Mouse (Mus musculus) layer of hippocampus, adult 8-10 months (tissue): ENCODE results near the gene Mllt6. TPM values are rescaled to one million over a fixed set of nuclear protein-coding genes. Genes with fewer than 3 reads are reported as not detected.
"Not testable (repeated sequence)": the region's sequence is repeated elsewhere in the genome, so short reads cannot be mapped to it uniquely, and the experiment has no call there.

Source experiments
- DNase-seq, 2 experiments: peaks; one replicate each; pipeline ENCODE4 v3.0.0; 2022; ENCODE audit warnings: low spot score in 2 of 2
- total RNA-seq, 4 experiments: library from RNA; stranded (reverse); gene quantifications; 2 replicates each; pipeline ENCODE4 v1.2.4; 2022

The Mllt6 gene
- total RNA-seq, 4 experiments from 2014 or later: 110 to 149 (median 126) TPM

DNA sequence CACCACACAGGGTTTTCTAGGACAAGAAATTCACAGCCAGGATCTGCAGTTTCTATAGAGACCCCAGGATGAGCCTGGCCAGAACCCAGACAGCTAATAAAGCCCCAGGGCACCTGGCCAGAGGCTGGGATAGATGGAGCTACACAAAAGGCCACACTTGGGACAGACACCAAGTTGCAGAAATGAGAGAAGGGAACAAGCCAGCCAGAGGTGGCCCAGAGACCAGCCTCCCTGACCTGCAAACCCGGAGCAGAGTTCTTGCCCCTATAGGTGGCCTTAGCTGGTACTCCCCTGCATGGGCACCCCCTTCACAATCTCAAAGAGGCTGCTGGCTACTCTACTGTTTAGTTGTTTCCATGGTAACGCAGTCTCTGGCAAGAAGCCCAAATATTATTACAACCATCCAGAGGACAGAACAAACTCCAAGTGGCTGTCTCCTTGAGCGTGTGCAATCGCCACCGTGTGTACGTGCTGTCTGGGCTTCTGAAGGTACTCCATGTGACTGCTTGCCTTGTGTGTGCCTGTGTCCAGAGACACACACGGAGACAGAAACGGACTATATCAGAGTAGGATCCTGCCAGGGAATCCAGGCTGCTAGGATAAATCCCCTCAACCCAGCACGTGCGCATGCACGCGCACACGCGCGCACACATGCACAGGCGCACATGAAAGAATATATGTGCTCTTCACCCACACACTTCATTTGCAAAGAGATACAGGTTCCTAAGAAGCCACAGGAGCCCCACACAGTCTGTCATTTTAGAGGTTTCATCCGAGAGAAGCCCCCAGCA is 31.9 kb downstream of the Mllt6 start:
- peak; percentile 58 to 67 for DNase-seq

- DNase-seq: no peak
These were observed 32.6 kb downstream of the Mllt6 start for GRCm38 (mm10) chr11:97695712-97696401.

GRCm38 (mm10) chr11:97696669-97697068 is 33.5 kb downstream of the Mllt6 start:
- DNase-seq: no peak

GRCm38 (mm10) chr11:97697199-97697890 is 34.1 kb downstream of the Mllt6 start:
- no peak for DNase-seq

GRCm38 (mm10) chr11:97697891-97698529 is 34.8 kb downstream of the Mllt6 start:
- DNase-seq: no peak

DNA sequence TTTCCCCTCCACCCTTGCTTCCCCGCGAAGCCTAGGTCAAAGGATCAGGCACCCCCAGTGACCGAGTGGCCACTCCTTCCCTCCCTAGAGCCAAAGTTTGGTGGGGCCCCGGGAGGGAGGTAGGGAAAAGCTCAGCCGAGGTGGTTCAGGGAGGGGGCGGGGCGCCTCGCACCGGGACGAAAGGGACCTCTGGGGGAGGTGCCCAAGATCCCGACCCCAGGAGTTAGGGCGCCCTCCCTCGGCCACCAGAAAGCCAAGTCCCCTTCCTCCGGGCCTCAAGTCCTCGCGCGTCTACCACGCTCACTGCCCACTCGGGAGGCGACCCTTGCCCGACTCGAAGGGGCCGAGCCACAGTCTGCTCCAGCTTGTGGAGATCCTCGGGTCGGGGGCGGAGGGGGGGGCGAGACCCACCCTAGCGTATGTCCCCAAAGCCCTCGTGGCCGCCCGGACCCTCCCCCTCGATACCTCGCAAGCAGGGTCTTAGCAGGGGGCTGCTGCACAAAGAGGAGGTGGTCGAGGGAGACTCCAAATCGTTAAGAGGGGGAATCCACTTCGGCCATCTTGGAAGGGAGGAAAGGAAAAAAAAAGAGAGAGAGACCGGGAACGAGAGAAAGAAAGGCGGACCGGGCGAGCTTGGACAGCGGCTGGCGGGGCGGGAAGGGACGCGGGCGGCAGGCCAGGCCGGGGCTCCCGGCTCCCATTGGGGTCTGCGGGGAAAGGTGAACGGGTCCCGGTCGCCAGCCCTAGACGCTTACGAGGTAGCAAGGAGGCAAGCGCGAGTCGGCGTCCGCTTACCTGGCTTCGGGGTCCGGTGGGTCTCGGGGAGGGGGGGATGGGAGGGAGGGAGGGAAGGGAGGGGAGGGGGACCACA is 35.8 kb downstream of the Mllt6 start:
- no peak for DNase-seq

DNA sequence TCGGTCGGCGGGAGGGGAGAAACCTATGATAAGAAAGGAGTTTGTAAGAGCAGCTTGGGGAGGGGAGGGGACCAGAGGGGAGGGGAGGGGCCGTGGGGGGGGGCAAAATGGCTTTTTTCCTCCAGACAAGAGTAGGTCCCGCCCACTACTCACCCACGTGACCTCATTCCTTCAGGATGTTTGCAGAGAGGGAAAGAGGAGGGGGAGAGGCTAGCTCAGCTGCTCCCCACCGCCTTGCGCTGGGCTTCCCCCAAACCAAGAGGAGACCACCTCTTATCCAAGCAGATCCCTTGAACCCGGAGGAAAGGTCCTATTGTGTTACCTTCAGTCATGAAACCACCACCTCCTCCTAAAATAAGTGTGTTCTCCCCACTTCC is 36.4 kb downstream of the Mllt6 start:
- peak; percentile 72 to 73 for DNase-seq

GRCm38 (mm10) chr11:97700003-97700745 is 37.0 kb downstream of the Mllt6 start, which contains the start of gene Pcgf2:
Gene Pcgf2, minus strand, starts transcription at chr11:97700497.
- peak in 1 of 2 experiments; percentile 64 for DNase-seq

GRCm38 (mm10) chr11:97700746-97701580 is 37.7 kb downstream of the Mllt6 start:
- DNase-seq: no peak

GRCm38 (mm10) chr11:97701581-97702392 is 38.6 kb downstream of the Mllt6 start:
- no peak for DNase-seq

GRCm38 (mm10) chr11:97702393-97702745 is 39.2 kb downstream of the Mllt6 start:
- DNase-seq: peak; percentile 89 to 93

DNA sequence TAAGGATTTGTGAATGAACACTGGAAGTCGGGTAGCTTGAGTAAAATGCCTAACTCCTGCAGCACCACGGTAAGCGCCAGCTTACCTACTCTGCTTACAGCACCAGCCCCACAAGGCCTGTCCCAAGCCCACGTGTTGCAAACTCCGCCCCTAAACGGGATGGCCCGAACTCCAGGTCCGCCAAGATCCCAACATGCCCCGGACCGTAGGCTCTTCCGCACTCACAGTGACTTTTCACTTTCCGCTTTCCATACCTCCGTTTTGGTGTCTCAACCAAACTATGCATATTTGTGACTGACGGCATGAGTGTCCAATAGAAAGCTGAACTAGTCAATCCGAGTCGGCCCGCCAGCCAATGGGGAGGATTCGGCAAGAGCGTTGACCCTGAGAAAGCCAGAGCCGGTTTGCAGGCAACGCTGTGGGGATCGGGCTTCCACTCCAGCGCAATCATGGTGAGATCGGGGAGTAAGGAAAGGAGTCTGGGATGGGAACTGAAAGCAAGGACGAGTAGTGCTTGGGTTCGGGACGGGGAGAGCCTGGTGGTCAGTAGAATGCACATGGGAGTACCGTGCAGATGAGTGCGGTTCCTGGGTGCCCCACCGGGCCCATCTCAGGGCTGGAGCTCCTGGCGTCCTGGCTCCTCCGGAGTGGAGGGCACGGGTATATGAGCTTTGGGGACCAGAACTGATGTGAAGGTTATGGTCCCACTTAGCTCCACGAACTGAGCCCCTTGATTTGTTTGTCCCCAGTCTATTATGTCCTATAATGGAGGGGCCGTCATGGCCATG is 40.0 kb downstream of the Mllt6 start, which contains the start of gene Psmb3:
Gene Psmb3 (plus strand): TSS at position 361 of the 788 bp plus-strand sequence.
- DNase-seq: peak; percentile 99 to 100

GRCm38 (mm10) chr11:97710067-97710466 is 46.9 kb downstream of the Mllt6 start:
- not testable (repeated sequence) for DNase-seq

DNA sequence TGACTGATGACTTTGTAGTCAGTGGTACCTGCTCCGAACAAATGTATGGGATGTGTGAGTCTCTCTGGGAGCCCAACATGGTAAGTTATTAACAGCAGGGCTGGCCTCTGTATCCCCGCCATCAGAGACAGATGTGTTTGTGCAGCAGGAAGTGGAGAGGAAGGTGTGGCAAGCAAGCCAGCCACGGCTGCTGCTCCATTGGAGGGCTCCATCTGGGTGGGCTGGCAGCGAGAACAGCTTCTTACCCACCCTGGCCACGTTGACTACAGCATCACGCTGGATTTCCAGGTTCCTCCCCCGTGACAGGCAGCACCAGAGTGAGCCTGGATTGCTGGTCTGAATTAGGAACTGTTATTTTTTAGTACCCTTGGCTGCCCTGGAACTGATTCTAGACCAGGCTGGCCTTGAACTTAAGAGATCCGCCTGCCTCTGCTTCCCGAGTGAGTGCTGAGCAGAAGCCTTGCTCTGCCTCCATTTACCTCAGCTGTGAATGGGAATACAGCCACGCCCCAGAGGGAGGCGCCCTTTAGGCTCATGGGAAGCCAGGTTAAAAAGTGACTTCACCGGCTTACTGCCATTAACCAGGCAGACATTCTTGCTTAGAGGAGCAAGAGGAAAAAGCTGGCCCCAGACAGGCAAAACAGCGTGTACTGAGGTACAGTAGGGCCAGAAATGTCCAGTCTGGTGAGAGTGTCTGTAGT is 48.1 kb downstream of the Mllt6 start:
- DNase-seq: no peak

DNA sequence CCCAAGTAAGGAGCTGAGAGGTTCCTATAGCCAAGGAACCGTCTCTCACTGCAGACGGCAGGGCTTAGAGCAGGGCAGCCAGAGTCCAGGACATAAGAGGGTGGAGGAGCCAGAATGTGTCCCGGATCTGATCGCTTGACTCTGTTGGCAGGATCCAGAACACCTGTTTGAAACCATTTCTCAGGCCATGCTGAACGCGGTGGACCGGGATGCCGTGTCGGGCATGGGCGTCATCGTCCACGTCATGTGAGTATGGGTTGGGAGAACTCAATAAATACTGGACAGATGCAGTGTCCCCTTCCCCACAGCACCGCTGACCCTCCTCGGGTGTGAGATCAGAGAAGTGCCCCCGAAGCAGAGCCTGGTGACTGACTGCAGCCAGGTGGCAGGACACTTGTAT is 49.1 kb downstream of the Mllt6 start:
- no peak for DNase-seq

- DNase-seq: no peak
These were observed 50.7 kb downstream of the Mllt6 start for GRCm38 (mm10) chr11:97713896-97714295.

- DNase-seq: no peak
These were observed 51.1 kb downstream of the Mllt6 start for GRCm38 (mm10) chr11:97714356-97714755.
